Mouse (Mus musculus) kidney, postnatal 0 days (tissue): Measurements from ENCODE around the gene H2al1f. TPM values are rescaled to one million over a fixed set of nuclear protein-coding genes. Genes with fewer than 3 reads are reported as not detected.
"Not testable (repeated sequence)": the region's sequence is repeated elsewhere in the genome, so short reads cannot be mapped to it uniquely, and the experiment has no call there.

Experiments used
- ATAC-seq: fragments of 200-750 bp; cut with Nextera tagmentation; replicated peaks from 2 replicates; pipeline ENCODE4 v1.8.0; 2017; ENCODE audit warnings: low read depth, moderate number of reproducible peaks, moderate TSS enrichment, moderate library complexity; ENCODE audit not compliant: low FRiP score
- DNase-seq: peaks from one replicate; pipeline ENCODE4 v3.0.0-alpha.2; 2016; ENCODE audit warnings: low spot score
- H3K27ac ChIP-seq: fragments of 300-500 bp; sonication (generic); 2 replicates; pipeline ENCODE4 v1.5.1; 2014; ENCODE audit warnings: mild to moderate bottlenecking
- H3K27me3 ChIP-seq: fragments of 300-500 bp; sonication (generic); 2 replicates; pipeline ENCODE4 v1.6.1; 2014; ENCODE audit warnings: low read length, mixed read lengths; ENCODE audit not compliant: insufficient read depth
- H3K36me3 ChIP-seq: fragments of 300-500 bp; sonication (generic); 2 replicates; pipeline ENCODE4 v1.6.1; 2014; ENCODE audit warnings: low read length, mixed read lengths; ENCODE audit not compliant: insufficient read depth
- H3K4me1 ChIP-seq: fragments of 300-500 bp; sonication (generic); replicated peaks from 2 replicates; pipeline ENCODE4 v1.6.1; 2014; ENCODE audit warnings: antibody characterized with exemption, low read length, mixed read lengths; ENCODE audit not compliant: insufficient read depth
- H3K4me2 ChIP-seq: fragments of 300-500 bp; sonication (generic); 2 replicates; pipeline ENCODE4 v1.6.1; 2014; ENCODE audit warnings: mild to moderate bottlenecking, low read length, moderate library complexity, mixed read lengths
- H3K4me3 ChIP-seq: fragments of 300-500 bp; sonication (generic); replicated peaks from 2 replicates; pipeline ENCODE4 v1.5.1; 2014; ENCODE audit warnings: low read depth, low read length
- H3K9ac ChIP-seq: fragments of 300-500 bp; sonication (generic); 2 replicates; pipeline ENCODE4 v1.6.1; 2014; ENCODE audit warnings: low read depth, low read length
- H3K9me3 ChIP-seq: fragments of 300-500 bp; sonication (generic); replicated peaks from 2 replicates; pipeline ENCODE4 v1.6.1; 2016; ENCODE audit warnings: low read length, inconsistent platforms, mixed read lengths
- CTCF ChIP-seq: IDR thresholded peaks from 2 replicates; pipeline ENCODE4 v1.5.1; 2016; ENCODE audit warnings: antibody characterized with exemption, low read depth, mild to moderate bottlenecking, moderate library complexity
- WGBS: fragments of 180-500 bp; shearing (Covaris S2); extraction: QIAGEN DNeasy Blood & Tissue Kit; methylation state at CpG from one replicate; pipeline ENCODE4 v1.1.7; 2014; 5-methylcytosine and 5-hydroxymethylcytosine counted together
- polyA plus RNA-seq: library from polyadenylated mRNA; unstranded; fragments of >200 nt; fragmentation: Nextera tagmentation; extraction: Ambion mirVana; gene quantifications from 2 replicates; pipeline ENCODE4 v1.2.1, GENCODE M21; 2015

H2al1f gene
- polyA plus RNA-seq, 1 experiment from 2014 or later, result not detected

DNA sequence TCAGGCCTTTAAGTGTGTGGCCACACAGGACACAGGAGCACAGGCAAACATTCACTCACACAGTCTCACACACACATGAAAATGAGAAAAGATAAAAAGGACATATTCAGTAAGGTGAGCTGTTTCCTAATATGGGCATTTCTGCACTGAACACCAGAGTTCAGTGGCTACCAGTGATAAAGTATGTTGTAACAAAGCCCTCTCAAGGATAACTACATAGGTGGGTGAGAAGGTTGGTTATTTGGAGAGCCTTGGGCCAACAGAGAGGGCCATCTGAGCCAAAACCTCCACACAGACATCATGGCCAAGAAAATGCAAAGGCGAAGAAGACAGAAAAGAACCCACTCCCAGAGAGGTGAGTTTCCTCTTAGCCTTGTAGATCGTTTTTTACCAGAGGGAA, 12.6 kb downstream of the H2al1f start, which contains the start of gene H2al1j:
Gene H2al1j, plus strand, starts transcription at position 301 of the 400 bp plus-strand sequence.
- not testable (repeated sequence) for H3K27ac ChIP-seq, H3K36me3 ChIP-seq, ATAC-seq, H3K4me3 ChIP-seq, H3K4me2 ChIP-seq, H3K9me3 ChIP-seq, H3K27me3 ChIP-seq, H3K9ac ChIP-seq, H3K4me1 ChIP-seq, DNase-seq
- WGBS, result 96% methylated on average over 2 of the region's 2 CpGs

GRCm38 (mm10) chrX:11345762-11346161, 30.8 kb downstream of the H2al1f start:
- Histone ChIP-seq H3K36me3 (no peaks in the 10 kb centered on the region), H3K27ac (no peak overlapping the region), H3K9me3 (no peaks in the 10 kb centered on the region), H3K27me3 (no peaks in the 10 kb centered on the region), H3K4me1 (no peaks in the 10 kb centered on the region), H3K4me2 (no peak overlapping the region), H3K9ac (no peak overlapping the region), H3K4me3 (no peak overlapping the region)
- no peak for DNase-seq
- ATAC-seq, result no peak
- TF ChIP-seq CTCF, result no peak
- WGBS, result 76% methylated on average over 9 of the region's 9 CpGs

- Histone ChIP-seq H3K9me3 (no peaks in the 10 kb centered on the region), H3K27ac (no peak overlapping the region), H3K4me3 (no peak overlapping the region), H3K4me1 (no peaks in the 10 kb centered on the region), H3K36me3 (no peaks in the 10 kb centered on the region), H3K9ac (no peak overlapping the region), H3K4me2 (no peak overlapping the region), H3K27me3 (no peaks in the 10 kb centered on the region)
- 92% methylated on average over 3 of the region's 3 CpGs for WGBS
- no peak for DNase-seq
- TF ChIP-seq CTCF, result no peak
- no peak for ATAC-seq
Measured at GRCm38 (mm10) chrX:11346756-11347155, 31.8 kb downstream of the H2al1f start.

- 82% methylated on average over 6 of the region's 6 CpGs for WGBS
- no peaks in the 10 kb centered on the region for H3K9me3 ChIP-seq
- DNase-seq (no peak), ATAC-seq (no peak)
- no peak overlapping the region for H3K9ac ChIP-seq
- H3K4me2 ChIP-seq, result no peak overlapping the region
- H3K36me3 ChIP-seq, result no peaks in the 10 kb centered on the region
- H3K4me3 ChIP-seq, result no peak overlapping the region
- no peaks in the 10 kb centered on the region for H3K27me3 ChIP-seq
- no peak for TF ChIP-seq CTCF
- H3K4me1 ChIP-seq, result no peaks in the 10 kb centered on the region
- H3K27ac ChIP-seq, result no peak overlapping the region
Measured at GRCm38 (mm10) chrX:11360823-11361222, 45.9 kb downstream of the H2al1f start.

- Histone ChIP-seq H3K36me3 (no peaks in the 10 kb centered on the region), H3K4me2 (no peak overlapping the region), H3K27ac (no peak overlapping the region), H3K4me1 (no peaks in the 10 kb centered on the region), H3K9ac (no peak overlapping the region), H3K4me3 (no peak overlapping the region), H3K9me3 (no peaks in the 10 kb centered on the region), H3K27me3 (no peaks in the 10 kb centered on the region)
- WGBS, result 81% methylated on average over 2 of the region's 2 CpGs
- ATAC-seq, result no peak
- DNase-seq, result no peak
- TF ChIP-seq CTCF, result no peak
Measured at GRCm38 (mm10) chrX:11361261-11361660, 46.3 kb downstream of the H2al1f start.

GRCm38 (mm10) chrX:11363890-11364289, 48.9 kb downstream of the H2al1f start:
- H3K4me1 ChIP-seq, result no peaks in the 10 kb centered on the region
- ATAC-seq (no peak), DNase-seq (no peak)
- no peaks in the 10 kb centered on the region for H3K36me3 ChIP-seq
- TF ChIP-seq CTCF, result no peak
- no peak overlapping the region for H3K9ac ChIP-seq
- no peak overlapping the region for H3K27ac ChIP-seq
- no peak overlapping the region for H3K4me3 ChIP-seq
- no peaks in the 10 kb centered on the region for H3K9me3 ChIP-seq
- no peak overlapping the region for H3K4me2 ChIP-seq
- no peaks in the 10 kb centered on the region for H3K27me3 ChIP-seq
- WGBS, result 63% methylated on average over 6 of the region's 6 CpGs

Other genes starting within 250 kb of the H2al1f start
- not detected in 2 replicates for gene H2al1a, start 15.9 kb upstream of the H2al1f start, polyA plus RNA-seq
- gene H2al1b, start 12.7 kb upstream of the H2al1f start, polyA plus RNA-seq, result not detected in 2 replicates
- gene H2al1c, start 9.5 kb upstream of the H2al1f start, polyA plus RNA-seq, result not detected in 2 replicates
- not detected in 2 replicates for gene H2al1d, start 6.3 kb upstream of the H2al1f start, polyA plus RNA-seq
- gene H2al1e, start 3.2 kb upstream of the H2al1f start, polyA plus RNA-seq, result not detected in 2 replicates
- gene H2al1g, start 3.1 kb downstream of the H2al1f start, polyA plus RNA-seq, result not detected in 2 replicates
- gene H2al1h, start 6.3 kb downstream of the H2al1f start, polyA plus RNA-seq, result not detected in 2 replicates
- not detected in 2 replicates for gene H2al1i, start 9.5 kb downstream of the H2al1f start, polyA plus RNA-seq
- gene H2al1j, start 12.7 kb downstream of the H2al1f start, polyA plus RNA-seq, result not detected in 2 replicates